Mouse (Mus musculus) spleen, embryonic (tissue): ENCODE measurements around the gene Kif6.

ENCODE experiments used
- CTCF ChIA-PET: fragments of 350-600 bp; sonication (Branson Sonifier 250); formaldehyde crosslinking; loops from one replicate; lab custom pipeline; 2022; lab: Charles Lee

Kif6 gene

GRCm38 (mm10) chr17:49839243-49839642 is 224.3 kb downstream of the Kif6 start:
- CTCF ChIA-PET: interaction anchor here (0.6 kb wide), 1 partner anchor 330 kb away, joined by 3 read pairs; no protein-coding TSS in a partner anchor

GRCm38 (mm10) chr17:49851210-49851609 is 236.3 kb downstream of the Kif6 start:
- CTCF ChIA-PET: no interaction called here

- CTCF ChIA-PET: no interaction called here
These were observed 237.2 kb downstream of the Kif6 start for GRCm38 (mm10) chr17:49852183-49852582.

- CTCF ChIA-PET: no interaction called here
These were observed 240.8 kb downstream of the Kif6 start for GRCm38 (mm10) chr17:49855785-49856184.

- CTCF ChIA-PET: no interaction called here
These were observed 245.3 kb downstream of the Kif6 start for GRCm38 (mm10) chr17:49860057-49860816.

GRCm38 (mm10) chr17:49863597-49863996 is 248.7 kb downstream of the Kif6 start:
- CTCF ChIA-PET: no interaction called here

- CTCF ChIA-PET: no interaction called here
These were observed 250.7 kb downstream of the Kif6 start for GRCm38 (mm10) chr17:49865604-49866003.

- CTCF ChIA-PET: no interaction called here
These were observed 251.8 kb downstream of the Kif6 start for GRCm38 (mm10) chr17:49866653-49867215.

- CTCF ChIA-PET: no interaction called here
These were observed 252.6 kb downstream of the Kif6 start for GRCm38 (mm10) chr17:49867321-49868137.

GRCm38 (mm10) chr17:49869246-49869645 is 254.3 kb downstream of the Kif6 start:
- CTCF ChIA-PET: no interaction called here

- CTCF ChIA-PET: no interaction called here
These were observed 257.4 kb downstream of the Kif6 start for GRCm38 (mm10) chr17:49872305-49872704.

GRCm38 (mm10) chr17:49874746-49875145 is 259.8 kb downstream of the Kif6 start:
- CTCF ChIA-PET: no interaction called here

- CTCF ChIA-PET: no interaction called here
These were observed 260.5 kb downstream of the Kif6 start for GRCm38 (mm10) chr17:49875401-49875800.

- CTCF ChIA-PET: no interaction called here
These were observed 261.2 kb downstream of the Kif6 start for GRCm38 (mm10) chr17:49875939-49876651.

GRCm38 (mm10) chr17:49880919-49881744 is 266.2 kb downstream of the Kif6 start:
- CTCF ChIA-PET: no interaction called here

- CTCF ChIA-PET: no interaction called here
These were observed 266.9 kb downstream of the Kif6 start for GRCm38 (mm10) chr17:49881796-49882195.

GRCm38 (mm10) chr17:49883136-49883755 is 268.3 kb downstream of the Kif6 start:
- CTCF ChIA-PET: no interaction called here

GRCm38 (mm10) chr17:49885035-49885434 is 270.1 kb downstream of the Kif6 start:
- CTCF ChIA-PET: no interaction called here

- CTCF ChIA-PET: no interaction called here
These were observed 274.7 kb downstream of the Kif6 start for GRCm38 (mm10) chr17:49889629-49890028.

GRCm38 (mm10) chr17:49890861-49891260 is 275.9 kb downstream of the Kif6 start:
- CTCF ChIA-PET: no interaction called here
